Mouse (Mus musculus) testis, adult 2 months (tissue): Measurements from ENCODE around the gene Vwa5b2.

Experiments
- CTCF ChIP-seq: fragments of 200-500 bp; IDR thresholded peaks from 2 replicates; pipeline ENCODE4 v1.5.1; 2012; ENCODE audit warnings: low read depth, mild to moderate bottlenecking, inconsistent platforms, low read length, moderate library complexity; ENCODE audit not compliant: control insufficient read depth, insufficient read depth, insufficient replicate concordance
- POLR2A ChIP-seq: fragments of 200-500 bp; IDR thresholded peaks from 2 replicates; pipeline ENCODE4 v1.6.1; 2012; ENCODE audit warnings: low read depth, mild to moderate bottlenecking, inconsistent platforms, low read length, moderate library complexity; ENCODE audit not compliant: control insufficient read depth

DNA sequence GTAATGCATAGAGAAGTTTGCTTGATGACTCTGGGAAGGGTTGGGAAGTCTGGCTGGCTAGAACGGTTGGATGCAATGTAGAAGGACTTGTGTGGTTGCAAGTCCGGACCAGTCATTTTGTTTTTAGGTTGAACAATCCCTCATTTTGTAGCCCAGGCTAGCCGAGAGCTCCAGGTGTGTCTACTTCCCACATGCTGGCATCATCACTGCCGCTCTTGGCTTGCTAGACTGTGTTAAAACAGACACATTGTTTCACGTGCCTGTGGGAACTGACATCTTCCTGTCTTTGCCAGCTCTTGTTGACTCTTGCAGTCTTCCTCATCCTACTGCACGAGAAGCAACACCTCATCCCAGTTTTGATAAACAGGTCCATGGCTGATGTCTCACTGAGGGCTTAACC, 34.3 kb upstream of the Vwa5b2 start:
- TF ChIP-seq CTCF, result no peak
- TF ChIP-seq POLR2A, result no peak
